Mouse (Mus musculus) erythroblast, embryonic 14.5 days (primary cell): ENCODE results near the gene Tead1.

Source experiments
- GATA1 ChIP-seq: IDR thresholded peaks from 2 replicates; pipeline ENCODE4 v1.6.1; 2012; ENCODE audit warnings: low read length, inconsistent platforms, mixed read lengths
- TAL1 ChIP-seq: IDR thresholded peaks from 3 replicates; pipeline ENCODE4 v1.6.1; 2012; ENCODE audit warnings: low read length, inconsistent platforms, mixed read lengths

- TF ChIP-seq GATA1 (no peak), TAL1 (no peak)
Observed at GRCm38 (mm10) chr7:112838131-112838530, 159.0 kb downstream of the Tead1 start.
